Mouse (Mus musculus): ENCODE measurements at regions not wholly inside any gene's neighbourhood (a gene's known extent, or its start where the extent isn't known, plus 50 kb on each side); places are given as distances from the start of the nearest gene placed in this dataset.

- no peak for DNase-seq
These were observed 226.5 kb upstream of the Mphosph6 start for GRCm38 (mm10) chr8:118028061-118028850.

GRCm38 (mm10) chr8:118023451-118023850 lies 221.7 kb upstream of the Mphosph6 start:
- DNase-seq = no peak

GRCm38 (mm10) chr8:118021978-118022377 lies 220.2 kb upstream of the Mphosph6 start:
- DNase-seq = no peak

- peak; percentile 27 to 60 for DNase-seq
These were observed 215.5 kb upstream of the Mphosph6 start for GRCm38 (mm10) chr8:118017261-118017660.

DNA sequence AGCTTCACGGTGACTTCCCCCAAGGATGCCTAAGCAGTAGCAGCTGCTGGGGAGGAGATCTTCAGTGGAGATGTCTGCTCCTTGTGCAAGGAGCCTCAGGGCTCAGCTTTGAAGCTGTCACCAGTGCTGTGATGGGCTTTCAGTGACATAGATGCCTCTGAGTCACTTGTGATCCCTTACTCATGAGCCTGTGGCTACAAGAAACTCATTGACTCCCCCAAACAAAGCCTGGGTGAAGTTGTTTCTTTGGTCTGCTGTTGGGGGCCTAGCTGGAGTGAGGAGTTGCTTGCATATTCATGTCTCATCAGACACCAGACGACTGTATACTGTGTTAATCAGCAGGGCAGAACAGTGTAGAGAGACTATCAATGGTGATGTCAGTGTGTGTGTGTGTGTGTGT lies 203.4 kb upstream of the Mphosph6 start:
- no peak for DNase-seq

DNA sequence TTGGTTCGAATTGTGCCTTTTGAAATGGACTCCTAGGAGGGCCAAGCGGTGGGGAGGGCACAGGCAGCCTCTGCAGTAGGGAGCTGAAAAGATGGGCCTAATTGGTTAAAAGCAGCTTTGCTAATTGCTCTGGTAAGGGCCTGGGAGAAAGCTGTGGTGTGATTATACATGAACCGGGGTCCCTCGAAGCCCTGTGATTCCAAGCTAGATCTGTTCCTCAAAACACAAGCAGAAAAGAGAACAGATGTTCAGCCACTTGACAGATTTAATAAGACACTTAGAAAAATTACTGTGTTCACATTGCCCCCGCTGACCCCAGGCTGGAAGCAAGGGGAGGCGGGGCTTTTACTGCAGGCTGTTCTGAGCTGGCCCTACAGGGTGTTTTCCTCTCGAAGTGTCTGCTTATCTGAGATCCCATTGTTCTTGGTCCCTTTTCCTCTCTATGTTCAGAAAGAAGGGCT lies 202.7 kb upstream of the Mphosph6 start:
- no peak for DNase-seq

GRCm38 (mm10) chr8:118001138-118001537 lies 199.4 kb upstream of the Mphosph6 start:
- DNase-seq = no peak

DNA sequence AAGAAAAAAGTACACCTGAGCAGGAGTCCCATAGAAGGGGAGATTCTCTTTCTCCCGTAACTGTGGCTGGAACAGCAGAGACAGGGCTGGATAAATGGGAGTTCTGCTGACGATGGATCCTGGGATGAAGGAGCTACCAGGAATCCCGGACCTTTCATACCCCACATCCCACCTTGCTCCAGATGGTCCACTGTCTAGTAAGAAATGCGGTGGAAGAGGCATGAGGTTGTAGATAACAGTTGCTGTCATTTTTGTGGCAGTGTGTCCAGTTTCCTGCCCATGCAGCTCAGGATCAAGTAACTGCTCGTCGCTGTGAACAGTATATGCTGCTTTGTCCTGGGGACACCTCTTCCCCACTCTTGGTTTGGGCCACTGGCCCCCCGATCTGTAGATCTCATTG lies 190.1 kb upstream of the Mphosph6 start:
- no peak for DNase-seq

GRCm38 (mm10) chr8:117988781-117989180 lies 187.0 kb upstream of the Mphosph6 start:
- peak; percentile 83 to 84 for DNase-seq

DNA sequence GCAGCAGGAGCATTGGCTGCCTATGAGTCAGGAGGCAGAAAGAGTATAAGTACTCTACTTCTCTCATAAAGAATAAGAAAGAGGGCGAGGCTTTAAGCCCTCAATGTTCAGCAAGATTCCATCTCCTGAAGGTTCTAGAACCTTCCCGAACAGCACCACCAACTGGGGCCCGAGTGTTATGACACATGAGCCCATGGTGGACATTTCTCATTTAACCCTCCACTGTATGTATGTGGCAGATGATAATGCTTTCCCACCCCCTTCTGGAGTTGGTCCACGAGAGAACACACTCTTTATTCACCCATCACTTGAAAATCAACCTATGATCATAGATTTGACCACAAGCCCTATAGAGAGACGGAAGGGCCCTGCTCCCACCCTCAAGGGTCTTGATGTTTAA lies 166.6 kb upstream of the Mphosph6 start:
- no peak for DNase-seq

DNA sequence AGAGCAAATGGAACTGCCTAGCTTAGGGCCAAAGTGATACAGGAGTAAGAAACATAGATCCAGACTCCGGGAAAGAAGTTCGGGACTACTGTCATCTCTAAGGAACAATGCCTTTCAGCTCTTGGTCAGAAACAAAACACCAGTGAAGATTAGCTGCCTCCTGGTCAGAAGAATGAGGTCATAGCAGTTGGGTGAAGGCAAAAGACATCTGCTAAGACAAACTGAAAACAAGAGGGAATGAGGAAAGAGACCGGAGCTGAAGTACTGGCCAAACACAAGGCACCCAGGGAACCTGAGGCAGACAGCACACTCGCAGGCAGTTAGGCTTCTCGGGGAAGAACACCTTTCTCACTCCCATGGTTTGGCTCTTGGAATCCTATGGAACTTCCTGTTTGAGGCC lies 164.8 kb upstream of the Mphosph6 start:
- no peak for DNase-seq

DNA sequence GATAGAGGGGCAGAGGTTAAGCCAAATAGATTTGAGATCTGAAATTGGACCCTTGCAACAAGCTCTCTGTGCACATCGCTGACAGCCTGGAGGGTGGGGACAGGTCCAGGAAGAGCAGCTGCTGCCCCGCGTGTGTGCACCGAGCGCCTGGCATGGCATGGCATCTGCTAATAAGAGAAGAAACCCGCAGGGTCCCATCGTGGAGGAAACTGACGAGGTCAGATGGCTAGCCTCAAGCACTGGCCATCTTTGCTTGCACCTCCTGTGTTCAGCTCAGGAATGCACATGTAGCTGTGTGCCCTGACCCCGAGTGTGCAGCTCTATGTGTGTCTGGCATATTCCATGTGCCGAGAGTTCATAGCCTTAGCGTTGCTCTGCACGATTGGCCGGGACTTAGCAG lies 161.7 kb upstream of the Mphosph6 start:
- peak; percentile 80 to 88 for DNase-seq

DNA sequence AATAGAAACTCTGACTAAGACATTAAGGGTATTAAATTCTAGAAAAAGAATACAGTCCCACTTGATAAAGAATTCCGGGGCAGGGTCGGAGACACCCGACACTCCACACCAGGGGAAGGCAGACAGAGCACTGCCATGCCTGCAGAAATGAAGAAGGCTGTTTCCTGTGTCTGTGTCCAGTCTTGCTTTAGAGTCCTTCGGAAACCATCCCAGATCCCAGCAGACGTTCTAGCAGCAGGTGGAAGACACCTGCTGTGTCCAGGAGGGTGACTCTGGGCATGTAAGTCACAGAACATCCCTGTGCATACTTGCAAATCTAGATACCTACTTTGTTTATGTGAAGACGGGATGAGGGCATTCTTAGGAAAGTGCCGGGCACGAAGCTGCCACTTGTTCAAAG lies 160.9 kb upstream of the Mphosph6 start:
- DNase-seq = no peak

DNA sequence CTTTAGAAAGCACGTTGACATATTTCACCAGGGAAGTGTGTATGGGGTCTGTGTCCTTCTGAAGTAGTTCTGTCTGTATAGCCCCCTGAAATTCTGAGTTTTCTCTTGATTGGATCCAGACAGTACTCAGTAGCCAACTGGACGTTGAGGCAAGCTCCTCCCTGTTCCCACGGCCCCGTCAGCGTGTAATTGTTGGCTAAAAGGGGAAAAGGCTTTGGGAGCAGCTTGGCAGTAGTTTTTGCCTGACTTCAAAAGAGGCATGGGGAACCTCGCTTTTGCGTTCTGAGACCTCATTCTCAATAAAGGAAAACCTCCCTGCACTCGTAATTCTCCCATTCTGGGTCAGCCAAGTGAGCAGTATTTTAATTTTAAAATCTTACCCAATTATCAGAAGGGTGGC lies 157.8 kb upstream of the Mphosph6 start:
- DNase-seq = no peak

- DNase-seq = no peak
These were observed 157.2 kb upstream of the Mphosph6 start for GRCm38 (mm10) chr8:117958914-117959313.

DNA sequence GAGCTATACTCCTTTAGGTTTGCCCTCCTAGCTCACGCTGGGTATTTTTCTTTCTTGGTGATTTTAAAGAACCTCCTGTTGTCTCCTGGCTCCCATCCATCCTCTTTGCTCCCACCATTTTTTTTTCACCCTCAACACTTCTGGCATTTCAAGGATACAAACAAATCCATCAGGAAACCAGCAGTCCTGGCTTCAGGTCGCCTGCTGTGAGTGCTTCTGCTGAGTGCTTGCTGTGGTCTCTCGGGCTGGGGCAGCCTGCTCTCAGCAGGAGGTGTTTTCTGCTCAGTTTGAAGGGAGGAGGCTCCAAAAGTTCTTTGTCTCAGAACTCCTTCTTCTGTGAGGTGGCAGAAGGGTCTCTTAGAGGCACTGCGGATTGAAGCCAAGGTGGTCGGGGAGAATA lies 149.9 kb upstream of the Mphosph6 start:
- DNase-seq = peak; percentile 21 to 33

DNA sequence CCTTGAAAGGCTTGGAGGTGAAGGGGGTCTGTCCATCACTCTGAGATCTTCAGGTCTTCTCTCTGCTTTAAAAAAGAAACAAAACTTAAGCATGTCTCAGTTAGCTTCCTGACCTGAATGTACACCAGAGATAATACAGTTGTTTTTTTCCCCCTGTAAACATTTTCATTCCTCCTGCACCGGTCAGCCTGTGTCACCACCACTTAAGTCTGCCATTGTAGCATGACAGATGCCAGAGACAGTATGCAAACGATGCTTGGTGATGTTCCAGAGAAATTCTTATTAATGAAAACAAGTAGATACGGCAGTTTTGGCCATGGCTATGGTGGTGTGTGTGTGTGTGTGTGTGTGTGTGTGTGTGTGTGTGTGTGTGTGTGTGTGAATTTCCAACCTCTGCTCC lies 144.8 kb upstream of the Mphosph6 start:
- DNase-seq = no peak

DNA sequence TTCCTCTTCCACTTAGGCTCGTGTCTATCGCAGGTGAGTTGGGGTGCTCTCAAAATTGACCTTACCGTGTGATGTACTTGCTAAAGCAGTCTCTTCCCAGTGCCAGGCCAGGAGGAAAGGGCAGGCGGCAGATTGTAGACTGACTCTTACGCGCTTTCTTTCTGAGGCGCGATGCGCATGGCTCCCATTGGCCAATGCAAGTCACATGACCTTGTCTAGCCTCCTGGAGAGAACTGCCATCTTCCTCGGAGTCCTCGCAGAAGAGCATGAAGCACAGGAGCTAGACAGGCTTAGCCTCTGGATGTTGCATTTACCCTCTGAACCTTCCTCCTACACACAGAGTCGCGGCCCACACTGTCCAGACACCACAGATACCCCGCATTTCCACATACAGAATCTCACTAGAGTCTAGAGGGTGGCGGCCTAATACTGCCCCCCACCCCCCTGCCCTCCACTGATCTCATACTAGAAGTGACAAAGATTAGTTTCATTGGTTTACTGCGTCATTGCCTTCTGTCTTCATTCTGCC lies 132.9 kb upstream of the Mphosph6 start:
- no peak for DNase-seq

DNA sequence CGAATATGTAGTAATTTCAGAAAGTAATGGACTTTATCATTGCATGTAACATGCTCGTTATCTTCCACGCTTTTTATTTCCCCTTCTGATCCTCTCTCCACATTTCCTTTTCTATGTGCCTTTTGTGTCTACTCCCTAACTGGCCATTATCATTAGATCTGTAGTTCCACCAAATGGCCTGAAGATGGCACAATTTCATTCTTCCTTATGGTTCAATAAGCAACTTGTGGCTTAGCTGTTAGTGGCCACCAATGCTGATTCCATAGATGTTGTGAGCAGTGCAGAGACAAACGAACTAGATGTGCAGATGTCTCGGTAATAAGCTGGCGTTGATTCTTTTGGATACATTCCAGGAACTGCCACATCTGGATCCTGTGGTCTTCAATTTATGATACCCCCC lies 128.9 kb upstream of the Mphosph6 start:
- peak; percentile 59 to 71 for DNase-seq

- DNase-seq = no peak
These were observed 127.9 kb upstream of the Mphosph6 start for GRCm38 (mm10) chr8:117929606-117930005.

DNA sequence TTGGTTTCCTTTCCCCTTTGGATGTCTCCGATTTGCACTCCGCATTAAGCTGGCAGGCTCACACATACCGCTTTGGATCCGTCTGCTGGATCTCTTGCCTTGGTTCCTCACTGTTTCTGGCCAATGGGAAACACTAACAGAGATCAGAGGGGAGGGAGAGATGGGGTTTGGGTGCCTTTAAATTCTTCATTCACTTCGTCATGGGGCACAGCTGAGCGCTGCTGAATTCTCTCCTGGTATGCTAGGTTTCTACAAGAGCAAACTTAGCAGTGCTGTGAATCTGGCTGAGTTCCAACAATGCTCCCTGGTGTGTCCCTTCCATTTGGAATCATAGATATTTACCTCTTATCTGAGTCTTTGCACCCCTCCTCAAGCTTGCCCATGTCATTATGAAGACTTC lies 121.6 kb upstream of the Mphosph6 start:
- no peak for DNase-seq

GRCm38 (mm10) chr8:117903052-117903451 lies 101.3 kb upstream of the Mphosph6 start:
- no peak for DNase-seq

DNA sequence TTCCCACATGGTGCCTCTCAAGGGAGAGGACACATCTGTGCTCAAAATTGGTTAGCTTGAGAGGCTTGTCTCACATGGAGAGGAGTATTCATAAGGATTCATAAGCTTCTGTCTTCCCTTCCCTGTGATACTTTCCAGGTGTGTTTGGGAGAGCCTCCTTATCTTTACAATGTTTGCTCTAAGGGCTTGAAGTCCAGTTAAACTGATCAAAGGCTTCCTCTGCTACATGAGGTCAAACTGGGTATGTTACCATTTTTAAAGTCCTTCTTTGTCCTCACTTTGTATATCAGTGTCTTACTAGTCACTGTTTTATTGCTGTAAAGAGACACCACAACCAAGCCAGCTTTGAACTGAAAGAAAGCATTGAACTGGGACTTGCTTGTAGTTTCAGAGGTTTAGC lies 98.1 kb upstream of the Mphosph6 start:
- no peak for DNase-seq

- DNase-seq = peak; percentile 77 to 79
These were observed 96.3 kb upstream of the Mphosph6 start for GRCm38 (mm10) chr8:117898015-117898414.

DNA sequence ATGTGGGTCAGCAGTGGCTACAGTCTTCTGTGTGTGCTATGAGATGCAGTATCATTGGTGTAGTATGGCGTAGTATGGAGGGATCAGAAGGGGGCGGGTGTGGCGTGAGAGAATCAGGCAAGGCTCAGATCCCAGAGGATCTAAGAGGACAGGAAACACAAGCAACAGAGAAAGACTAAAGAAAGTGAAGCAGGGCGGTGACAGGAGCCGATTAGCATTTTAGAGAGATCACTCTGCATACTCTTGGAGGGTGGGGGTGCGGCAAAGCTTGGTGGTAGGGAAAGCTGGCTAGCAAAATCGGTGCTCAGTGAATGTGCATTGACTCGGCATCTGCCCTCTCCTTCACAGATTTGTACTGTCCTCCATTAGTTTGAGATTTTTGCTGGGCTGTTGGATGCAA lies 93.1 kb upstream of the Mphosph6 start:
- DNase-seq = no peak

Data from cerebellum, postnatal 10 days (tissue).